Mouse (Mus musculus): ENCODE data around the gene Ppp2r1a. TPM values are rescaled to one million over a fixed set of nuclear protein-coding genes. Genes with fewer than 3 reads are reported as not detected.

Ppp2r1a gene
- polyA plus RNA-seq (2014; fragmentation: Nextera tagmentation; extraction: Ambion mirVana): 739 and 756 TPM in 2 replicates

DNA sequence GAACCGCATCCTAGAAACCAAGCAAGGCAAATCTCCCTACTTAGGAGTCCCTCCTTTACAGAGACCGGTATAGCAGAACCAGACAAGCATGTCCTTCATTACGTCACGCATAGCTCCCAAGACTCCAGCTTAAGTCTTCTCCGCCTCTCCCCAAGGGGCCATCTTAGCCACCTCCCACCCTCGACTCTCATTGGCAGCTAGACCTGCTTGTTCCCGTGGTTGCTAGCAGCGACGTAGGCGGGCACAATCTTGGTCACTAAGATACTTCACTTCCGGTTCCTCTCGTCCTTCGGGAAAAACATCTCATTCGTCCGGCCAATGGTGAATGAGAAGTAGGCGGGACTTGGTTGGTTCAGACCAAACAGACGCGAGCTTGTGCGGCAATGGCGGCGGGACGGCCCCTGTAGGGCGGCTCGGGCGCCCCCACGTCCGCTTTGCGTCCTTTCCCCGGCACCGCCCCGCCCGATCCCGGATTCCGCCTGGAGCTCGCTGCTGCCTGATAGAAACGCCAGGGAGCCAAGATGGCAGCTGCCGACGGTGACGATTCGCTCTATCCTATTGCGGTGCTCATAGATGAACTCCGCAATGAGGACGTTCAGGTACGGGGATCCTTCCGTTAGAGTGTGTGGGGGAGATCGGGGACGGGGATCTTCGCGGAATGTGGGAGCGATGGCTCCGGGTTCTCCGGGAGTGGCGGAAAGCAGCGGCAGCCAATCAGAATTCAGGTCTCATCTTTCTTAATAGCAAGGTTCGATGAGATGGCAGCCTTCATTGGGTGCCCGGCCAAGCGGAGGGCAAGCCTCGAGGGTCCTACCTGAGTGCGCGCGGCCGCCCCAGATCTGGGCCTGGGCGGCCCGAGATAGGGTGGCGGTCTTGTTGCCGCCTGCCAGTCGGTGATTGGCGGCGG lies at the start of gene Ppp2r1a:
TSS of gene Ppp2r1a (plus strand) at position 327 of the 907 bp plus-strand sequence.
- ATAC-seq (ENCODE audit: low FRiP score, low TSS enrichment) (peak; percentile 98), DNase-seq (peak; percentile 99)
- Histone ChIP-seq H3K4me1 (ENCODE audit: control insufficient read depth, insufficient read depth, low read length) (peaks cover 28% of the 10 kb centered on the region), H3K9ac (replicated peaks; ENCODE audit: low read length) (peak within 1 kb of the TSS; percentile 89), H3K4me2 (ENCODE audit: low read length) (peak within 1 kb of the TSS; percentile 85), H3K9me3 (ENCODE audit: control insufficient read depth, low read length) (no peaks in the 10 kb centered on the region), H3K36me3 (ENCODE audit: control insufficient read depth, insufficient read depth, low read length) (no peaks in the 10 kb centered on the region), H3K4me3 (replicated peaks; ENCODE audit: low read depth, low read length) (peak within 1 kb of the TSS; percentile 78), H3K27me3 (ENCODE audit: control insufficient read depth, insufficient read depth, low read length) (no peaks in the 10 kb centered on the region), H3K27ac (replicated peaks; ENCODE audit: low read depth, low read length) (peak within 1 kb of the TSS; percentile 98)
- WGBS: under 1% methylated on average over 68 of the region's 69 CpGs

- no peak within 1 kb of the TSS for H3K4me3 ChIP-seq (replicated peaks; ENCODE audit: low read depth, low read length)
These were observed 40.1 kb upstream of the Ppp2r1a start, which contains the start of gene Vmn1r231 for GRCm38 (mm10) chr17:20904991-20905390. Gene Vmn1r231, minus strand, starts transcription at chr17:20905091.

DNA sequence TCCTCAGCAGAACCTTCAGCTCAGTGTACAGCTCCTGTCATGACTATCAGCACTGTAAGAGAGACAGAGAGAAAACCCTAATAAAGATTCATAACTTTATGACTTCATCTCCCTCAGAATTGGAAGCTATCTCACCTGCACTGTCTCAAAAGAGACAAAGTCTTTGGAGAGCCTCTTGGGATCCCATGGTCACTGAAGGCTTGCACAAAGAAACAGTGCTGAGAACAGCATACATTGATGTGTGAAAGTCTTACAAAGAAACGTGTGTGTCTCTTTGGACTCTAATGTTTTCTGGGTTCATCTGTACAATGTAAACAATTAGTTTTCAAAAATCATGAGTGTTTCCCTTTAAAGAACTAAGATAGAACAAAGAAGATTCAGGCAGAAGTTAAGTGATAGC lies 25.5 kb upstream of the Ppp2r1a start, which contains the start of gene Vmn1r232:
TSS of gene Vmn1r232 (minus strand) at position 101 of the 400 bp plus-strand sequence.
- ATAC-seq (ENCODE audit: low FRiP score, low TSS enrichment): no peak
- H3K9me3 ChIP-seq (ENCODE audit: control insufficient read depth, low read length): 0 out of 2 replicates have a peak, but pooled peaks cover 2% of the 10 kb centered on the region
- no peak for DNase-seq
- H3K9ac ChIP-seq (replicated peaks; ENCODE audit: low read length): no peak within 1 kb of the TSS
- H3K27me3 ChIP-seq (ENCODE audit: control insufficient read depth, insufficient read depth, low read length): no peaks in the 10 kb centered on the region
- no peak within 1 kb of the TSS for H3K4me3 ChIP-seq (replicated peaks; ENCODE audit: low read depth, low read length)
- no peak within 1 kb of the TSS for H3K27ac ChIP-seq (replicated peaks; ENCODE audit: low read depth, low read length)
- no peaks in the 10 kb centered on the region for H3K36me3 ChIP-seq (ENCODE audit: control insufficient read depth, insufficient read depth, low read length)
- H3K4me2 ChIP-seq (ENCODE audit: low read length): no peak within 1 kb of the TSS
- no peaks in the 10 kb centered on the region for H3K4me1 ChIP-seq (ENCODE audit: control insufficient read depth, insufficient read depth, low read length)
- WGBS: 40% methylated on average over 1 of the region's 1 CpGs

More at GRCm38 (mm10) chr17:20904991-20905390, 40.1 kb upstream of the Ppp2r1a start, which contains the start of gene Vmn1r231:
- Histone ChIP-seq H3K9me3 (ENCODE audit: control insufficient read depth, low read length) (0 out of 2 replicates have a peak, but pooled peaks cover 2% of the 10 kb centered on the region), H3K27me3 (ENCODE audit: control insufficient read depth, insufficient read depth, low read length) (no peaks in the 10 kb centered on the region), H3K4me2 (ENCODE audit: low read length) (no peak within 1 kb of the TSS), H3K36me3 (ENCODE audit: control insufficient read depth, insufficient read depth, low read length) (no peaks in the 10 kb centered on the region), H3K27ac (replicated peaks; ENCODE audit: low read depth, low read length) (no peak within 1 kb of the TSS), H3K9ac (replicated peaks; ENCODE audit: low read length) (no peak within 1 kb of the TSS), H3K4me1 (ENCODE audit: control insufficient read depth, insufficient read depth, low read length) (no peaks in the 10 kb centered on the region)
- 55% methylated on average over 2 of the region's 2 CpGs for WGBS
- DNase-seq (no peak), ATAC-seq (ENCODE audit: low FRiP score, low TSS enrichment) (no peak)

- Histone ChIP-seq H3K9me3 (ENCODE audit: control insufficient read depth, low read length) (no peaks in the 10 kb centered on the region), H3K4me1 (ENCODE audit: control insufficient read depth, insufficient read depth, low read length) (peaks cover 27% of the 10 kb centered on the region), H3K4me2 (ENCODE audit: low read length) (peak overlapping the region; percentile 71), H3K27ac (replicated peaks; ENCODE audit: low read depth, low read length) (peak overlapping the region; percentile 92), H3K9ac (replicated peaks; ENCODE audit: low read length) (peak overlapping the region; percentile 63), H3K4me3 (replicated peaks; ENCODE audit: low read depth, low read length) (peak overlapping the region; percentile 78), H3K36me3 (ENCODE audit: control insufficient read depth, insufficient read depth, low read length) (no peaks in the 10 kb centered on the region), H3K27me3 (ENCODE audit: control insufficient read depth, insufficient read depth, low read length) (no peaks in the 10 kb centered on the region)
- ATAC-seq (ENCODE audit: low FRiP score, low TSS enrichment): peak; percentile 0; the same call in 1 of the 2 replicates
- DNase-seq: no peak
- 57% methylated on average over 3 of the region's 3 CpGs for WGBS
These were observed 885 bp upstream of the Ppp2r1a start for GRCm38 (mm10) chr17:20944226-20944625.

DNA sequence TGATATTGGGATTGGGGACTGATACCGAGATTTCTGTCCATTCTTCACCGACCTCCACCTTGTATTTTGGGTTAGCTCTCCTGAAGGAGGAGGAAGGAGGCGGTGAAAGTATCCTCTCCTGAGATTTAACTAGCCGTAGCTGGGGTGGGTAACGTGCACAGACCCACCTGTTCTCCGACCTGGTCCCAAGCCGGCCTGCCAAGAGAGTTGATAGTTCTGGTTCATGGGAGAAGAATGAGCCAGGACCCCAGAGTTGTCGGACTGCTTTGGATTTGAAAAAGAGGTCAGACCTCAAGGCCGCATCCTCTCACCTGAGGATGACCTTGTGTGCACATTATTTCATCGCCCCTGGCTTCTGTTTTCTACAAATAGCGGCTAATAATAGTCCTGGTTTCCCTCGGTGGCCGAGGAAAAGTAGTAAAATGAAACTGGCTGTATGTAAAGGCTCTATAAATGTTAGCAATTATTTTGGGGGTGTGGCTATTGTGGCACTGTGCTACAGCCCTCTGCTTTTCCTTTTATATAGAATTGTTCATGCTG lies 985 bp downstream of the Ppp2r1a start:
- ATAC-seq (ENCODE audit: low FRiP score, low TSS enrichment): no peak
- H3K4me3 ChIP-seq (replicated peaks; ENCODE audit: low read depth, low read length): peak overlapping the region; percentile 78
- 0 out of 2 replicates have a peak, but pooled peaks cover under 1% of the 10 kb centered on the region for H3K36me3 ChIP-seq (ENCODE audit: control insufficient read depth, insufficient read depth, low read length)
- peak overlapping the region; percentile 89 for H3K9ac ChIP-seq (replicated peaks; ENCODE audit: low read length)
- peaks cover 28% of the 10 kb centered on the region for H3K4me1 ChIP-seq (ENCODE audit: control insufficient read depth, insufficient read depth, low read length)
- no peaks in the 10 kb centered on the region for H3K27me3 ChIP-seq (ENCODE audit: control insufficient read depth, insufficient read depth, low read length)
- DNase-seq: no peak
- peak overlapping the region; percentile 98 for H3K27ac ChIP-seq (replicated peaks; ENCODE audit: low read depth, low read length)
- WGBS: 1% methylated on average over 13 of the region's 13 CpGs
- peak overlapping the region; percentile 85 for H3K4me2 ChIP-seq (ENCODE audit: low read length)
- no peaks in the 10 kb centered on the region for H3K9me3 ChIP-seq (ENCODE audit: control insufficient read depth, low read length)

DNA sequence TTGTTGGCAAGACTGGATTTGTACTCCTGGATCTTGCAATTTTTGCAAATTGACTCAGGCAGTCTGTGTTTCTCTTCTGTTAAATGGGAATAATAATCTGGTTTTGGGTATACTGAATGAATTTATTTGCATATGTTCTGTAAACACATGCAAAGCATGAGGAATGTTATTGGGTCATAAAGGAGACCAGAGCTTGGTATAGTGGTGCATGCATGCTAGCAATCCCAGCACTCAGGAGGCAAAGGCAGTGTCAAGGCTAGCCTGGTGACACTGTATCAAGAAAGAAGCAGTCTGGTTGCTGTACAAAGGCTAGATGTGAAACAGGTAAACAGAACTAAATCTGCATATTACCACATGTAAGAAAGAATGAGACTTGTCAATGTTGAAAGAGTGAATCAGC lies 1.5 kb downstream of the Ppp2r1a start:
- Histone ChIP-seq H3K4me1 (ENCODE audit: control insufficient read depth, insufficient read depth, low read length) (peaks cover 28% of the 10 kb centered on the region), H3K9ac (replicated peaks; ENCODE audit: low read length) (peak overlapping the region; percentile 89), H3K27me3 (ENCODE audit: control insufficient read depth, insufficient read depth, low read length) (no peaks in the 10 kb centered on the region), H3K36me3 (ENCODE audit: control insufficient read depth, insufficient read depth, low read length) (peaks cover 6% of the 10 kb centered on the region), H3K9me3 (ENCODE audit: control insufficient read depth, low read length) (no peaks in the 10 kb centered on the region), H3K27ac (replicated peaks; ENCODE audit: low read depth, low read length) (peak overlapping the region; percentile 98; the same call in 1 of the 2 replicates), H3K4me2 (ENCODE audit: low read length) (peak overlapping the region; percentile 85), H3K4me3 (replicated peaks; ENCODE audit: low read depth, low read length) (peak overlapping the region; percentile 78)
- DNase-seq: no peak
- no peak for ATAC-seq (ENCODE audit: low FRiP score, low TSS enrichment)

DNA sequence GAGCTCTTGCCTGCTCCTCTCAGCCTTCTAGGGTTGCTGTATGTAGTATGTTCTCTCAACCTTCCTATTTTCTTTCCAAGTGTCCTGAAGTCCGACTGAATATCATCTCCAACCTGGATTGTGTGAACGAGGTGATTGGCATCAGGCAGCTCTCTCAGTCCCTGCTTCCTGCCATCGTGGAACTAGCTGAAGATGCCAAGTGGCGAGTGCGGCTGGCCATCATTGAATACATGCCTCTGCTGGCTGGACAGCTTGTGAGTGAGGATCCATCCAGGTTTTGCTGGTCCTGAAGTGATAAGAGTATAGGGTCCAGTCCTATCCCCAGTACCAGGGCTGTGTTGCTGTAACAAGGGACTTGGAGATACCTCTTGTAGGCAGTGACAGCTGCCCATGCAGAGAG lies 15.3 kb downstream of the Ppp2r1a start:
- Histone ChIP-seq H3K4me1 (ENCODE audit: control insufficient read depth, insufficient read depth, low read length) (no peaks in the 10 kb centered on the region), H3K9ac (replicated peaks; ENCODE audit: low read length) (no peak overlapping the region), H3K36me3 (ENCODE audit: control insufficient read depth, insufficient read depth, low read length) (peaks cover 100% of the 10 kb centered on the region), H3K9me3 (ENCODE audit: control insufficient read depth, low read length) (no peaks in the 10 kb centered on the region), H3K27me3 (ENCODE audit: control insufficient read depth, insufficient read depth, low read length) (no peaks in the 10 kb centered on the region), H3K4me3 (replicated peaks; ENCODE audit: low read depth, low read length) (no peak overlapping the region), H3K4me2 (ENCODE audit: low read length) (no peak overlapping the region), H3K27ac (replicated peaks; ENCODE audit: low read depth, low read length) (no peak overlapping the region)
- no peak for ATAC-seq (ENCODE audit: low FRiP score, low TSS enrichment)
- no peak for DNase-seq
- 95% methylated on average over 5 of the region's 5 CpGs for WGBS

DNA sequence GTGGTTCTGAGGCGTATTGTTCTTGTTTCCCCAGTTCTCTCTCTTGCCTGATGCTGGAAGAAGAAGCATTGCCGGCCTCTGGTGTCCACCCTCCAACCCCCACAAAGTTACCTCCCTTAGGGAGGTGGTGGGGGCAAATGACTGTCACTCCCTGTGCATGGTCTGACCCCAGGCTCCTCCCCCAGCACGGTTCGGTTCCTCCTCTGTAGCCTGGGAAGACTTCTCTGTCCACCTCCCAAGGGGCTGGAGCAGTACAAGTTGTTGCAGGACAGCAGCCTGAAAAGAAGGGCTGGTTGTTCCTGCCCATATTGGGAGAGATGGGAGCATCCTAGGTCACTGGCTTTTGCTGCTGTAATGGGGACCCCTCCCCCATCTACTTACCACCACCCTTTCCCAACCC lies 20.3 kb downstream of the Ppp2r1a start:
- H3K4me2 ChIP-seq (ENCODE audit: low read length): no peak overlapping the region
- no peak for DNase-seq
- no peaks in the 10 kb centered on the region for H3K4me1 ChIP-seq (ENCODE audit: control insufficient read depth, insufficient read depth, low read length)
- no peak overlapping the region for H3K27ac ChIP-seq (replicated peaks; ENCODE audit: low read depth, low read length)
- no peak overlapping the region for H3K9ac ChIP-seq (replicated peaks; ENCODE audit: low read length)
- H3K36me3 ChIP-seq (ENCODE audit: control insufficient read depth, insufficient read depth, low read length): peaks cover 95% of the 10 kb centered on the region
- H3K27me3 ChIP-seq (ENCODE audit: control insufficient read depth, insufficient read depth, low read length): no peaks in the 10 kb centered on the region
- 92% methylated on average over 4 of the region's 4 CpGs for WGBS
- no peaks in the 10 kb centered on the region for H3K9me3 ChIP-seq (ENCODE audit: control insufficient read depth, low read length)
- no peak for ATAC-seq (ENCODE audit: low FRiP score, low TSS enrichment)
- no peak overlapping the region for H3K4me3 ChIP-seq (replicated peaks; ENCODE audit: low read depth, low read length)
